Mouse (Mus musculus) G1E (cell line): ENCODE measurements at regions not wholly inside any gene's neighbourhood (a gene's known extent, or its start where the extent isn't known, plus 50 kb on each side); places are given as distances from the start of the nearest gene placed in this dataset.

ENCODE experiments used
- ATAC-seq: 2 replicates; pipeline ENCODE4 v1.8.0; 2016; ENCODE audit warnings: mild to moderate bottlenecking; ENCODE audit not compliant: insufficient number of reproducible peaks, poor library complexity, low FRiP score, severe bottlenecking; ENCODE audit errors: extremely low read depth
- DNase-seq: peaks from one replicate; pipeline ENCODE4 v3.0.0; 2012; ENCODE audit warnings: low spot score
- H3K27me3 ChIP-seq: 2 replicates; pipeline ENCODE4 v1.6.1; 2012; ENCODE audit warnings: mild to moderate bottlenecking, low read length, inconsistent platforms; ENCODE audit not compliant: insufficient read depth
- H3K36me3 ChIP-seq: replicated peaks from 2 replicates; pipeline ENCODE3; 2012; ENCODE audit warnings: mild to moderate bottlenecking, inconsistent platforms
- H3K4me1 ChIP-seq: 2 replicates; pipeline ENCODE4 v1.6.1; 2012; ENCODE audit warnings: low read depth, low read length, inconsistent platforms, mixed read lengths; ENCODE audit not compliant: insufficient read depth
- H3K4me3 ChIP-seq: 2 replicates; pipeline ENCODE4 v1.5.1; 2012; ENCODE audit warnings: low read depth, mild to moderate bottlenecking, inconsistent platforms, low read length, moderate library complexity, mixed read lengths
- H3K9me3 ChIP-seq: replicated peaks from 2 replicates; pipeline ENCODE4 v1.6.1; 2012; ENCODE audit warnings: inconsistent platforms
- CTCF ChIP-seq: IDR thresholded peaks from 2 replicates; pipeline ENCODE4 v1.5.1; 2012; ENCODE audit warnings: low read depth, low read length, inconsistent platforms, mixed read lengths
- GATA1 ChIP-seq: IDR thresholded peaks from 2 replicates; pipeline ENCODE4 v1.6.1; 2012; ENCODE audit warnings: borderline replicate concordance, low read length, inconsistent platforms, mixed read lengths
- GATA2 ChIP-seq: IDR thresholded peaks from 2 replicates; pipeline ENCODE4 v1.6.1; 2012; ENCODE audit warnings: low read depth, low read length, inconsistent platforms, borderline replicate concordance
- POLR2AphosphoS5 ChIP-seq: IDR thresholded peaks from 2 replicates; pipeline ENCODE4 v1.6.1; 2012; ENCODE audit warnings: low read depth, low read length, inconsistent platforms; ENCODE audit not compliant: insufficient replicate concordance
- TAL1 ChIP-seq: conservative IDR thresholded peaks from 2 replicates; pipeline ENCODE4 v1.6.1; 2012; ENCODE audit warnings: low read depth, low read length, inconsistent platforms, mixed read lengths

GRCm38 (mm10) chr13:60296201-60296895, 119.2 kb upstream of the Gas1 start:
- peaks cover 54% of the 10 kb centered on the region for H3K9me3 ChIP-seq
- no peaks in the 10 kb centered on the region for H3K36me3 ChIP-seq
- ATAC-seq, result no peak
- H3K4me3 ChIP-seq, result no peak overlapping the region
- DNase-seq, result no peak
- no peak for TF ChIP-seq CTCF
- TF ChIP-seq GATA1, result no peak
- no peak for TF ChIP-seq GATA2
- TF ChIP-seq TAL1, result no peak
- TF ChIP-seq POLR2AphosphoS5, result no peak
- no peaks in the 10 kb centered on the region for H3K27me3 ChIP-seq
- H3K4me1 ChIP-seq, result no peaks in the 10 kb centered on the region

GRCm38 (mm10) chr13:60296896-60297275, 119.7 kb upstream of the Gas1 start:
- Histone ChIP-seq H3K27me3 (no peaks in the 10 kb centered on the region), H3K4me1 (no peaks in the 10 kb centered on the region), H3K9me3 (peaks cover 56% of the 10 kb centered on the region), H3K4me3 (no peak overlapping the region), H3K36me3 (no peaks in the 10 kb centered on the region)
- TF ChIP-seq CTCF, result no peak
- no peak for TF ChIP-seq GATA2
- no peak for TF ChIP-seq GATA1
- no peak for TF ChIP-seq POLR2AphosphoS5
- no peak for TF ChIP-seq TAL1
- no peak for DNase-seq
- no peak for ATAC-seq

- ATAC-seq (no peak), DNase-seq (no peak)
- TF ChIP-seq GATA2 (no peak), TAL1 (no peak), POLR2AphosphoS5 (no peak), CTCF (no peak), GATA1 (no peak)
- H3K4me3 ChIP-seq, result no peak overlapping the region
- H3K36me3 ChIP-seq, result no peaks in the 10 kb centered on the region
- H3K27me3 ChIP-seq, result no peaks in the 10 kb centered on the region
- H3K9me3 ChIP-seq, result peaks cover 62% of the 10 kb centered on the region
- H3K4me1 ChIP-seq, result no peaks in the 10 kb centered on the region
These were observed 121.4 kb upstream of the Gas1 start for GRCm38 (mm10) chr13:60298575-60298974.

- DNase-seq, result no peak
- Histone ChIP-seq H3K36me3 (no peaks in the 10 kb centered on the region), H3K4me3 (no peak overlapping the region), H3K27me3 (no peaks in the 10 kb centered on the region), H3K4me1 (no peaks in the 10 kb centered on the region), H3K9me3 (peaks cover 65% of the 10 kb centered on the region)
- no peak for TF ChIP-seq TAL1
- no peak for TF ChIP-seq GATA2
- TF ChIP-seq GATA1, result no peak
- no peak for TF ChIP-seq POLR2AphosphoS5
- TF ChIP-seq CTCF, result no peak
- ATAC-seq, result no peak
These were observed 121.9 kb upstream of the Gas1 start for GRCm38 (mm10) chr13:60299076-60299475.

- Histone ChIP-seq H3K27me3 (no peaks in the 10 kb centered on the region), H3K9me3 (peaks cover 63% of the 10 kb centered on the region), H3K4me3 (no peak overlapping the region), H3K36me3 (no peaks in the 10 kb centered on the region), H3K4me1 (no peaks in the 10 kb centered on the region)
- no peak for ATAC-seq
- no peak for DNase-seq
- TF ChIP-seq CTCF, result no peak
- TF ChIP-seq GATA1, result no peak
- no peak for TF ChIP-seq GATA2
- no peak for TF ChIP-seq TAL1
- TF ChIP-seq POLR2AphosphoS5, result no peak
These were observed 126.4 kb upstream of the Gas1 start for GRCm38 (mm10) chr13:60303561-60303960.

- Histone ChIP-seq H3K9me3 (peaks cover 65% of the 10 kb centered on the region), H3K36me3 (no peaks in the 10 kb centered on the region), H3K4me1 (no peaks in the 10 kb centered on the region), H3K4me3 (no peak overlapping the region), H3K27me3 (no peaks in the 10 kb centered on the region)
- ATAC-seq (no peak), DNase-seq (no peak)
- TF ChIP-seq GATA2 (no peak), GATA1 (no peak), CTCF (no peak), POLR2AphosphoS5 (no peak), TAL1 (no peak)
These were observed 128.1 kb upstream of the Gas1 start for GRCm38 (mm10) chr13:60305028-60305810.
